Mouse (Mus musculus) urinary bladder, postnatal 36 days (tissue): ENCODE results near the gene Ano6.

Experiments used
- DNase-seq, 2 experiments: peaks; one replicate each; pipeline ENCODE4 v3.0.0; 2022; ENCODE audit warnings: low spot score in 2 of 2, mixed read lengths in 1 of 2

The Ano6 gene

GRCm38 (mm10) chr15:95790529-95791071, at the start of gene Ano6:
TSS of gene Ano6 (plus strand) at chr15:95790843.
- peak; percentile 85 to 93 for DNase-seq

DNA sequence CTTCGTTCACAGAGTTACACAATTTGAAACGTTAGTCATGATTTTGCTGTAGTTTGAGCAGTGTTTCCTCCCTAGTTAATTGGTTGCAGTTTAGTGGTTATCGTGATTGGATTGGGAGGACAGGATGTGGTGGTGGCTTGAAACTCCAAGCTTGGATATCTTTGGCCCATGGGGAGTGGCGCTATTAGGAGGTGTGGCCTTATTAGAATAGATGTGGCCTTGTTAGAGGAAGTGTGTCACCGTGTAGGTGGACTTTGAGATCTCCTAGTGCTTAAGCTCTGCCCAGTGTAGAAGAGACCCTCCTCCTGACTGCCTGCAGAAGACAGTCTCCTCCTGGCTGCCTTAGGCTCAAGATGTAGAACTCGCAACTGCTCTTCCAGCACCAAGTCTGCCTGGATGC, 47.7 kb upstream of the Ano6 start:
- no peak for DNase-seq

- no peak for DNase-seq
Measured at GRCm38 (mm10) chr15:95743856-95744255, 46.8 kb upstream of the Ano6 start.

GRCm38 (mm10) chr15:95745346-95746106, 45.1 kb upstream of the Ano6 start:
- DNase-seq: no peak

DNA sequence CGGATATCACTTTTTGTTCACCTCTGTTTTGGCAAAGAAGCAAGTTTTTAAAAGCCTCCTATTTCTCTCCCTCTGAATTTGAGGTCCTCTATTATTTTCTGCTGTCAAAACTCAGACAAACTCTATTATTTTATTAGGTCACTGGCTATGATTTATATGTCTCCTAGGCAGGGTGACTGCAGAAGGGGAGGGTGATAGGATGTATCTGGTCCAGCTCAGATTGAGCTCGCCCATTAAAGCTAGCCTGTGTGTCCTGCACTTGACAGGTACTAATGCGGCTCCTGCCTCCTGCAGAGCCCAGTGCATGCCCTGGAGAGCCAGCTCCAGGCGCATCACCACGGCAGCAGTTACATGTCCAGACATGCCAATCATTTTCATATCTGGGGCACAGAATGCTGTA, 44.1 kb upstream of the Ano6 start:
- DNase-seq: no peak

GRCm38 (mm10) chr15:95746955-95747931, 43.4 kb upstream of the Ano6 start:
- no peak for DNase-seq

DNA sequence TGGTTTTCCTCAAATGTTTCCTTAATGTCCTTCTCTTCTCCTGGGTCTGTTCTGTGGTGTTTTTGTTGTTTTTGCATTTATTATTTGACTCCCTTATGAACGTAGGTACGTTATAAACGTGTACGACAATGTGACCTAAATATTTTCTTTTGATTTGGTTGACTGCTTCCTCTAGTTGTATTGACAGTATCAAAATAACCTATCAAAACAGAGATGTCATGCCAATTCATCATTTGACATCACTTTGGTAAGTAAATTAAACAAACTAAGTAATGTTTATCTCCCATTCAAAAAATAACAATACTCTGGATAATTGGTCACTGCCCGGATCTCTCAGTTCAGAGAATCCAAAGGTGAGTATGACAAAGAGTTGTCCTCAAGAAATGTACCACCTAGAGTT, 41.4 kb upstream of the Ano6 start:
- no peak for DNase-seq

GRCm38 (mm10) chr15:95750038-95750437, 40.6 kb upstream of the Ano6 start:
- no peak for DNase-seq

GRCm38 (mm10) chr15:95751832-95752676, 38.6 kb upstream of the Ano6 start:
- no peak for DNase-seq

DNA sequence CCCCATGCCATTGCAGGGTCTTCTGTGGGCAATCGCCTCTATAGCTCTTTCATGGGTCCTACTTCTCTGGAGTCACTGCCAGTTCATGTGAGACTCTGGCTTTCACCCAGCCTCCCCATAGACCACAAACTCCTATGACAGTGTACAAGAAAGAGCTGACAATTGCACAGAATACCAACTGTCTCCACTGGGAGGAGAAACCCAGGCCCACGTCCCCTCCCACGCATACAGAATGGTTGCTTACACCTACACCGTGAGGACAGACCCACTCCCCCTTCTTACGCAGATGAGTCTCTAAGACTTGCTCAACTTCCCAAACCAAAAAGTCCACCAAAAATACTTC, 38.0 kb upstream of the Ano6 start:
- DNase-seq: no peak

DNA sequence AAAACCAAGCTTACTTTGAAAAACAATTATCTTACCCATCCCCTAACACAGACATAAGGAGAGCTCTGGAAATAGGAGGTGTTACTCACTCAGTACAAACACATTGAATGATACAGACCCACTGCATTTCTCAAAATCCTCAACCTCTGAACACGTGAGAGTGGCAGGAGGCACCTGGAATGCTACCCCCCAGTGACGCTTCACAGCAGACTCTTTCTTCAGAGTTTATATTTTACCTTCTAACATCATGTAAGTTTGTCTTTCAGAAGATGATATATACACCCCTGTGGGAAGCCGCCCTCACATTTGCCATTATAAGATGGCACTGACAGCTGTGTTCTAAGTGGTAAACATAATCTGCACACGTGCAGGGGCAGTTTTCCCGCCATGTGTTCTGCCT, 37.6 kb upstream of the Ano6 start:
- DNase-seq: no peak

- peak in 1 of 2 experiments; percentile 49 for DNase-seq
Measured at GRCm38 (mm10) chr15:95757169-95757568, 33.5 kb upstream of the Ano6 start.

- DNase-seq: no peak
Measured at GRCm38 (mm10) chr15:95758069-95758468, 32.6 kb upstream of the Ano6 start.

GRCm38 (mm10) chr15:95758696-95759434, 31.8 kb upstream of the Ano6 start:
- DNase-seq: no peak

DNA sequence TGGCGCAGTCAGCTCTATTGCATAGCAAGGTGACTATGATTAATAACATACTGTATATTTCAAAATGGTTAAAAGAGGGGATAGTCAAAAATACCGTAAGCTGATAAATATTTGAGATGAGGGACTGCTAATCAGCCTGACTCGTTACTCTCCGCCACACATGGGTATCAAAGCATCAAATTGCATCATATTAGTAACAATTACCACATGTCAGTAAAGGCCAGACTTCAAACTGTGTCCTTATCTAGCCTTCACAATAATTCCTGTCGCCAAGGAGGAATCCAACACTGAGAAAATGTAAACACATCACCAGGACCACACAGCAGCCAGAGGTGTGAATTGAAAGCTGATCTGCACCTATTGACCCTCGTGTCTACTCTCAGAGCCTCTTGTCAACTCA, 30.8 kb upstream of the Ano6 start:
- DNase-seq: no peak

- no peak for DNase-seq
Measured at GRCm38 (mm10) chr15:95761420-95761819, 29.2 kb upstream of the Ano6 start.

DNA sequence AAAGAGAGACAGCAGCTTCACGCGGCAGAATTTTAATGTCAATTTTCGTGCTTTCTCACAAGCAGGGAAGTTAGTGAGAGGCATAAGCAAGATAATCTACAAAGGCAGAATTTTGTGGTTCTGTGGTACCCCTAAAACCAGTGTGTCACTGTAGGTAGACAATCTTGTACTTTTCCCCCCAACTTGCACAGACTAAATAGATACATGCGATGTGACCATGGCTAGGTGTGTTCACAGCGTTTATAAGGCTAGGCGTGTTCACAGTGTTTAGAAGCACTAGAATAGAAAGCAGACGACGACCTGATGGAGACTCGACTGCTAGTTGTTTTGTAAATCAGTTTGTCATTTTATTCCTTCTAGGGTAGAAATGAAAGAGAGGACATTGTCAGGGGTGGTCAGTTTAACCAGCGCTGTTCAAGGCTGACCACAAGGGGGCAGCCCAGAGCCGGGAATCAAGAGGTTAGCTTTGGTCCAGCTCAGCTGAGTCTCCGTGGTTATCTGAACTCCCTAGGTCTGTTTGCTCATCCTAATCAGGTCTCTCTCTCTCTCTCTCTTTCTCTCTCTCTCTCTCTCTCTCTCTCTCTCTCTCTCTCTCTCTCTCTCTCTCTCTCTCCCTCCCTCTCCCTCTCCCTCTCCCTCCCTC, 27.9 kb upstream of the Ano6 start:
- peak; percentile 71 to 76 for DNase-seq

DNA sequence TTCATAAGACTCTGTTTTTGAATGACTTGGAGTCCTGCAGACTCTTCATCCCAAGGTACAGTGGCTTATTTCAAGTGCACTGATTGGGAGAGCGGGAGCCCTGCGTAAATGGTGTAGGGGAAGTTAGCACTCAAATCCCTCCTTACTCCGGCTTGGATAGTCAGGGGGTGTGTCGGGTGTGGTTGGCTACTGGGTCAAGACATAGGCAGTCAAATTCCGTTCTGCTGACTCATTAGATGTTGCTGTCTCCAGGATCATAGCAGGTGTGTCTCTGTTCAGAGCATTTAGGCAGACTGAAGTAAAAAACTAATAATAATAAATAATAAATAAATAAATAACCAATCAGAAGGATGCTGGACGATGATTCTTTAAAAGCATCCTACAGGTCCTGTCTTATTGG, 27.2 kb upstream of the Ano6 start:
- DNase-seq: no peak

GRCm38 (mm10) chr15:95765271-95765670, 25.4 kb upstream of the Ano6 start:
- no peak for DNase-seq

- no peak for DNase-seq
Measured at GRCm38 (mm10) chr15:95765936-95766335, 24.7 kb upstream of the Ano6 start.
